Mouse (Mus musculus) kidney, embryonic 15.5 days (tissue): ENCODE measurements around the gene Znrd1as. TPM values are rescaled to one million over a fixed set of nuclear protein-coding genes. Genes with fewer than 3 reads are reported as not detected.

ENCODE experiments used
- ATAC-seq: fragments of 200-750 bp; cut with Nextera tagmentation; replicated peaks from 2 replicates; pipeline ENCODE4 v1.8.0; 2017; ENCODE audit warnings: moderate TSS enrichment; ENCODE audit not compliant: low FRiP score
- H3K27ac ChIP-seq: fragments of 300-500 bp; sonication (generic); 2 replicates; pipeline ENCODE4 v1.5.1; 2015; ENCODE audit warnings: mild to moderate bottlenecking, inconsistent platforms
- H3K27me3 ChIP-seq: fragments of 300-500 bp; sonication (generic); 2 replicates; pipeline ENCODE4 v1.6.1; 2015; ENCODE audit warnings: inconsistent platforms
- H3K36me3 ChIP-seq: fragments of 300-500 bp; sonication (generic); 2 replicates; pipeline ENCODE4 v1.6.1; 2015; ENCODE audit warnings: inconsistent platforms
- H3K4me1 ChIP-seq: fragments of 300-500 bp; sonication (generic); 2 replicates; pipeline ENCODE4 v1.6.1; 2015; ENCODE audit warnings: inconsistent platforms
- H3K4me2 ChIP-seq: fragments of 300-500 bp; sonication (generic); 2 replicates; pipeline ENCODE4 v1.6.1; 2015; ENCODE audit warnings: moderate library complexity, mild to moderate bottlenecking, inconsistent platforms
- H3K4me3 ChIP-seq: fragments of 300-500 bp; sonication (generic); replicated peaks from 2 replicates; pipeline ENCODE4 v1.5.1; 2015; ENCODE audit warnings: mild to moderate bottlenecking, inconsistent platforms
- H3K9ac ChIP-seq: fragments of 300-500 bp; sonication (generic); 2 replicates; pipeline ENCODE4 v1.6.1; 2015; ENCODE audit warnings: mild to moderate bottlenecking, inconsistent platforms
- H3K9me3 ChIP-seq: fragments of 300-500 bp; sonication (generic); replicated peaks from 2 replicates; pipeline ENCODE4 v1.6.1; 2016; ENCODE audit warnings: inconsistent platforms
- WGBS: fragments of 180-500 bp; shearing (Covaris S2); methylation state at CpG from one replicate; pipeline ENCODE4 v1.1.7; 2015; ENCODE audit warnings: mixed read lengths; 5-methylcytosine and 5-hydroxymethylcytosine counted together
- polyA plus RNA-seq: library from polyadenylated mRNA; unstranded; fragments of >200 nt; fragmentation: Nextera tagmentation; extraction: Ambion mirVana; gene quantifications from 2 replicates; pipeline ENCODE4 v1.2.1, GENCODE M21; 2015

Gene Znrd1as
- polyA plus RNA-seq, 1 experiment from 2014 or later = 6.6 TPM

DNA sequence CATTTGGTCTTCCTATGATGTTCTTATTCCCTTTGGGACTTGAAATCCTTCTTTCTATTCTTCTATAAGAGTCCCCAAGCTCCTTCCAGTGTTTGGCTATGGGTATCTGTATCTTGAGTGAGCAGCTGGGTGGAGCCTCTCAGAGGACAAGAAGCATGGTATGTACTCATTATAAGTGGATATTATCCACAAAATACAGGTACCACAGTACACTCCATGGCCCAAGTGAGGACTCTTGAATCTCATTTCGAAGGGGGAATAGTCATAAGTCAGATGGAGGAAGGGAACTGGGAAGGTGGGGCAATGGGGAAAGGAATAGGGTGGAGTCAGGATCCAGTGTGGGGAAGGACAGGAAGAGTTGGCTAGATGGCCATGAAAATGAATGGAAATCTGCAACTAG is 5.3 kb upstream of the Znrd1as start:
- Histone ChIP-seq H3K4me1 (peaks cover 19% of the 10 kb centered on the region), H3K27ac (no peak overlapping the region), H3K4me3 (no peak overlapping the region), H3K4me2 (no peak overlapping the region), H3K9ac (no peak overlapping the region), H3K36me3 (peaks cover 35% of the 10 kb centered on the region), H3K9me3 (no peaks in the 10 kb centered on the region), H3K27me3 (no peaks in the 10 kb centered on the region)
- no peak for ATAC-seq
- 85% methylated on average over 1 of the region's 1 CpGs for WGBS

DNA sequence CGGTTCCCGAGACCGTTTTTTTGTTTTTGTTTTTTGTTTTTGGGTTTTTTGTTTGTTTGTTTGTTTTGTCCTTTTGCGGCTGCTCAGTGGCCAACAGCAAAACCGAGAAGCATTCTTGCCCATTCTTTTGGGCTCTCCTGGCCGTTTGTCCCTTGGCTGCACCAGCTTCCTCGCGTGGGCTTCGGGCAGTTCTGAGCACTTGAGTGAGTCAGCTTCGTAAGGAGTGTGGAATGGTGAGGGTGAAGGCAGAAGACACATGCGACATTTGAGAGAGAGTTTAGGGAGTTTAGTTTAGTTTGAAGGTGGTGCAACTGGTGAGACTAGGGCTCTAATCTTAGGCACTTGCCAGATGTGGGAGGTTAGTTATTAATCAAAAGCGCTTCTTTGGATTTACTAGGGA is 492 bp downstream of the Znrd1as start:
- no peaks in the 10 kb centered on the region for H3K9me3 ChIP-seq
- H3K4me2 ChIP-seq = peak overlapping the region; percentile 78
- peak; percentile 24; the same call in 1 of the 2 replicates for ATAC-seq
- H3K9ac ChIP-seq = peak overlapping the region; percentile 74
- no peaks in the 10 kb centered on the region for H3K27me3 ChIP-seq
- H3K27ac ChIP-seq = peak overlapping the region; percentile 85
- WGBS = 9% methylated on average over 12 of the region's 12 CpGs
- peaks cover 15% of the 10 kb centered on the region for H3K4me1 ChIP-seq
- peaks cover 22% of the 10 kb centered on the region for H3K36me3 ChIP-seq
- peak overlapping the region; percentile 76 for H3K4me3 ChIP-seq

DNA sequence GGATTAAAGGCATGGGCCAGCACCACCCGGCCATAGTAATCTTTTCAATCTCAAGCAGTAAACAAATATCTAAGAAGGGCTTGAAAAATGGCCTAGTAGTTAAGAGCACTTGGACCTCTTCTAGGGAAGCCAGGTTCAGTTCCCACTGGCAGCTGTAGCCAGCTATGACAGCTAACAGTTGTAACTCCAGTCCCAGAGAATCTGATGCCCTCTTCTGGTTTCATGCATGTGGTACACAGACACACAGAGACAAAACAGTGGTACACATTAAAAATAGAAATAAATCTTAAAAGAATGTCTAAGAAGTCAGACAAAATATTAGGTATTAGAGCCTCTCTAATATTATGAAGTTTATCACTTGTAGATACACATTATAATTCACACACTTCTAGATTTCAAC is 2.7 kb downstream of the Znrd1as start:
- Histone ChIP-seq H3K27ac (no peak overlapping the region), H3K4me3 (no peak overlapping the region), H3K27me3 (no peaks in the 10 kb centered on the region), H3K36me3 (peaks cover 6% of the 10 kb centered on the region), H3K4me2 (no peak overlapping the region), H3K4me1 (peaks cover 15% of the 10 kb centered on the region), H3K9me3 (no peaks in the 10 kb centered on the region), H3K9ac (no peak overlapping the region)
- WGBS = 74% methylated on average over 1 of the region's 1 CpGs
- no peak for ATAC-seq

DNA sequence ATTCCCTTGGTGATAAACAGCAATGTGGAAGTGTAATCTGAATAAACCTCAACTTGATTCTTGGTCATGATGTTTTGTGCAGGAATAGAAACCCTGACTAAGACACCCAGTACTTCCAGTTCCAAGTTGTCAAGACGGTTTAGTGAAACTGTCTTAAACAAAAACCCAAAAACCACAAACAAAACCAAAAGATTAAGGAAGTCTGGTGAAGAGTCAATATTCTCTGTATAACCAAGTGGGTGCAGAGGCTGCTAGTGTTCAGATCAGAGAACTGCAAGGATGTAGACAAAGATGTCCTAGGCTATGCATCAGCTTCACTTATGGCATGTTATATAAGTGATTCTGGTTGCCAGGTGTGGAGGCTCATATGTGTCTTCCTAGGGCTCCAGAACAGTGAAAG is 8.5 kb downstream of the Znrd1as start:
- Histone ChIP-seq H3K27me3 (no peaks in the 10 kb centered on the region), H3K9me3 (no peaks in the 10 kb centered on the region), H3K9ac (no peak overlapping the region), H3K36me3 (no peaks in the 10 kb centered on the region), H3K4me1 (no peaks in the 10 kb centered on the region), H3K4me2 (no peak overlapping the region), H3K4me3 (no peak overlapping the region), H3K27ac (no peak overlapping the region)
- 85% methylated on average over 1 of the region's 1 CpGs for WGBS
- no peak for ATAC-seq

DNA sequence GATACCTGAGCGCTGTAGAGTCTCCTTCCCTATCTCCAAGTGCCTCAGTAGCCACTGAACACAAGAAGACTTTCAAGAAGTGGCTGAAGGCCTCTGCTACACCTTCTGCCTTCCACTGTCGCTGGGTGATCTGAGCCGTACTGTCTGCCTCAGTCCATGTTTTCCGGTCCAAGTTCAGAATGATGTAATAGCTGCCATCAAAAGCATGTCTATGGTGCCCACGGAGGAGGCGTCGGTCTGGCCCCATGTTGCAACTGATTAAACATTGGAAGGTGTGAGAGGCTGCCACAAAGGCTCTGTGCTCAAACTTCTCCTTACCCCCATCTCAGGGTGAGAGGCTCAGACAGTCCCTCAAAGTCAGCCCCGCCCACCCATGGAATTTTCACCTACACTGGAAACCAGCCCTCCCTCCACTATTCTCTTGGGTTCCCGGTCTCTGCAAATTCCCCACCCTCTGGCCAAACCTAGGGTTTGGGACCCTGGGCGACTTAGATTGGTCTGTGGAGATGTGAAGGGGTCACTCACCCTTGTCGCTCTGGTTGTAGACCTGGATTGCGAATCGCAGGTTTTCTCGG is 12.0 kb downstream of the Znrd1as start:
- Histone ChIP-seq H3K9ac (no peak overlapping the region), H3K4me2 (no peak overlapping the region), H3K36me3 (no peaks in the 10 kb centered on the region), H3K4me3 (no peak overlapping the region), H3K9me3 (no peaks in the 10 kb centered on the region), H3K4me1 (no peaks in the 10 kb centered on the region), H3K27ac (no peak overlapping the region), H3K27me3 (no peaks in the 10 kb centered on the region)
- 86% methylated on average over 14 of the region's 14 CpGs for WGBS
- no peak for ATAC-seq

DNA sequence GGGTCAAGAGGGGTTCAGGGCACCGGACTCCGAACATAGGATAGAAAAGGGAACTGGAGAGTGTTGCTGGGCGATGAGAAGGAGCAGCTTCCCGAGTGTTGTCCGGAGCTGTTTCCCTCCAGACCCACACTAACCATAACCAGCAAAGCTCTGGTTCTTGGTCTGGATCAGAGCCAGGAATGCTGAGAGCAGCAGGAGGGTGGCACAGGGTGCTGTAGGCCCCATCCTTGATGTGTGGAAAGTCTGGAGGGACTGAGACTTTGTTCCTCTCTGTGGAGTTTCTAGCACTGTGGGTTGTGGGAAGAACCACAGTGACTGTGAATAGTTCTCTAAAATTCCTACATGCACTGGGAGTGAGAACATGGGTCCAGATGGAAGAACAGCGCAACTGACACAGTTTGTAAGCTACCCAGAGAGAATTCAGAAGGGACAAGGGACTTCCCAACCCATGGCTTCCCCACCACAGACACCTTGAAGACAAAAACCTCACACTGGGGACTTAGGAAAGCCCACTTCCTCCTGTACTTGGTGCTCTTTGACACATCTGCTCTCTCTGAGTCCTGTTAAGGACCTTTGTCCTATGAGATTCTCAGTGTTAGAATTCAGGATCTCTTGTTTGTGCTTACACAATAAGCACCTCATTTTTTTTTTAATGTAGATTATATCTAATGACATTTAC is 12.9 kb downstream of the Znrd1as start:
- ATAC-seq = no peak
- no peak overlapping the region for H3K4me3 ChIP-seq
- 86% methylated on average over 6 of the region's 6 CpGs for WGBS
- H3K4me2 ChIP-seq = no peak overlapping the region
- H3K4me1 ChIP-seq = no peaks in the 10 kb centered on the region
- H3K27ac ChIP-seq = no peak overlapping the region
- H3K27me3 ChIP-seq = no peaks in the 10 kb centered on the region
- no peak overlapping the region for H3K9ac ChIP-seq
- H3K9me3 ChIP-seq = no peaks in the 10 kb centered on the region
- H3K36me3 ChIP-seq = no peaks in the 10 kb centered on the region

DNA sequence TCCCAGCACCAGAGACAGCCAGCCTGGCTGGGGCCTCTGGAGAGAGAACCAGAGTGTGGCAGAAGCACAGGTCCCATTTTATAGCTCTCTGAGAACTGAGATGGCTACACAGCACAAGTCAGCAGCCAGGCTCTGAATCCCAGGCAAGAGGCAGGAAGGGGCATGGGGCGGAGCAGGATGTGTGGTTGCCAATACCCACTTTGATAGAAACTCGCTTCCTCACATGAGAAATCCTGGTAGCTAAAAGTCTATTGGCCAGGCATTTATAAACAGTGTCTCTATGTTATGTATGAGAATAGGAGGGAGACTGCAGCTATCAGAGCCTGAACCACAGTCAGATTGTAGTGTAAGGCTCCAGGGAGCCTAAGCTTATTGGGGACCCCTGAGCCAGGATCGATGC is 14.4 kb downstream of the Znrd1as start:
- 81% methylated on average over 3 of the region's 3 CpGs for WGBS
- Histone ChIP-seq H3K4me2 (no peak overlapping the region), H3K36me3 (no peaks in the 10 kb centered on the region), H3K4me3 (no peak overlapping the region), H3K27me3 (no peaks in the 10 kb centered on the region), H3K27ac (no peak overlapping the region), H3K9me3 (no peaks in the 10 kb centered on the region), H3K4me1 (no peaks in the 10 kb centered on the region), H3K9ac (no peak overlapping the region)
- no peak for ATAC-seq

DNA sequence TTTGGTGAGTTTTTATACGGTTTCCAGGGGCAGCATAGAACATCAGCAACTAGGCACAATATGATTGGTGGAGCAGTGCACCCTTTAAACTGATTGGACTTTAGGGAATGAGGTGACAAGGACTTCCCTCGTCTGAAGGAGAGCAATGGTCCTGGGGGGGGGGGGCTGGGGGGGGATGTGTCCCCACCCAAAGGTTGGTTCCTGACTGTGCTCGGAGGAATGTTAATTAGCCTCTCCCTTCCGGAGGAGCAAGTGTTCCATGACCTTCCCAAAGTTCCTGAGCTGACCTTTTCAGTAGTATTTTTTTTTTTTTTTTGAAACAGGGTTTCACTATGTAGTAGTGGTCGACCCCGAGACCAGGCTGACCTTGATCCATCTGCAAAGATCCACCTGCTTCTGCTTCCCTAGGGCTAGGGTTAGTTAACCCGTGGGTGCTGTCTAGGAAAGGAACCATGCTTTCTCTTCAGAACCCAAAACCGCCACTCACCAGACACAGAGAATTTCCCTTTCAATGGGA is 14.9 kb downstream of the Znrd1as start:
- Histone ChIP-seq H3K27ac (no peak overlapping the region), H3K27me3 (no peaks in the 10 kb centered on the region), H3K4me1 (no peaks in the 10 kb centered on the region), H3K4me3 (no peak overlapping the region), H3K4me2 (no peak overlapping the region), H3K9me3 (no peaks in the 10 kb centered on the region), H3K9ac (no peak overlapping the region), H3K36me3 (no peaks in the 10 kb centered on the region)
- 57% methylated on average over 8 of the region's 8 CpGs for WGBS
- ATAC-seq = no peak

DNA sequence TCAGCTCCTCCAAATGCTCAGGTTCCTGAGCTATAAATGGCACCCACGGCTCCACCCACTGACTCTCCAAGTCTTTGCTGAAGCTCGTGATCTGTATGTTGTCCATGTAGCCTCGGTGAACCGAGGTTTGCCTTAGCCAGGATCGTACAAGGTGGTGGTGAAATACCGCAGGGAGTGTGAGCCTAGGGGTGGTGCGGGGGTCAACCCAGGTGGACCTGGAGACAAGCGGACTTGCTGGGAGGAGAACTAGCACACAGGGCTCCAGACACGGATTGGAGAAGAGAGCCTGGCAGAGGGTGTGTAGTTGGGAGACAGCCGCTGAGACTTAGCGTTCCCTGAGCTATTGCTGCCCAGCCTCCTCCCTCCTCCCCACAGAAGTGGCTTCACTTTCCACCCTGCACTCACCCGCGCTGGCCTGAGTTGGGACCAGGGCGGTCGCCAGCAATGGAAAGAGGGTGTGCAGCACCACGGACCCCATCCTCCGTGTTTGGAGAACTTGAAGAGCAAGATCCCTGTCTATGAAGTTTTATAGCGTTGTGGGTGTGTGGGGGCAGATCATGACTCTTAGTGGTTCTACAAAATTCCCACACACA is 22.9 kb downstream of the Znrd1as start, which contains the start of gene 2410137M14Rik:
Gene 2410137M14Rik, minus strand, starts transcription at position 17 of the 593 bp plus-strand sequence.
- H3K4me3 ChIP-seq = peak within 1 kb of the TSS; percentile 22
- H3K36me3 ChIP-seq = no peaks in the 10 kb centered on the region
- ATAC-seq = peak; percentile 54
- H3K27me3 ChIP-seq = peaks cover 4% of the 10 kb centered on the region
- H3K4me1 ChIP-seq = peaks cover 21% of the 10 kb centered on the region
- H3K9me3 ChIP-seq = no peaks in the 10 kb centered on the region
- H3K4me2 ChIP-seq = peak within 1 kb of the TSS; percentile 54
- H3K9ac ChIP-seq = no peak within 1 kb of the TSS
- no peak within 1 kb of the TSS for H3K27ac ChIP-seq
- WGBS = 8% methylated on average over 18 of the region's 18 CpGs

DNA sequence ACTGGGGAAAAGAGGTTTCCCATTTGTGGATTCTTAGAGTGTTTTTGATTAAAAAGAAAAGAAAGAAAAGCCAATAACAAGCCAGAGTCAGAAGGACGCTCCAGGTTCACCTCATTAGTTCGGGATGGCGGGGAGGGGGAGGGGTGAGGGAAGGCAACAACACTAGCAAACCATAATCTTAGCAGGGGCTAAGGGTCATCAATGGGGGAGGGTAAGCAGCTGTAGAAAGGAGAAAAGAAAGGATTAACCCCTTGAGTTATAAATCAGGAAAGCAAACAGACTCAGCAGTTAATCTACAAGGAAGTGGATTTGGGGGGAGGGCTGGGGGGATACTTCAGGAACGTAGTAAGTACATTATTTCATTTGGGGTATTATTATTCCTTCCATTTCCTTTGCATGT is 23.5 kb downstream of the Znrd1as start:
- ATAC-seq = no peak
- no peak overlapping the region for H3K9ac ChIP-seq
- H3K4me3 ChIP-seq = peak overlapping the region; percentile 22
- H3K27ac ChIP-seq = no peak overlapping the region
- peak overlapping the region; percentile 54 for H3K4me2 ChIP-seq
- peaks cover 4% of the 10 kb centered on the region for H3K27me3 ChIP-seq
- H3K4me1 ChIP-seq = peaks cover 21% of the 10 kb centered on the region
- 3% methylated on average over 4 of the region's 4 CpGs for WGBS
- H3K36me3 ChIP-seq = no peaks in the 10 kb centered on the region
- H3K9me3 ChIP-seq = no peaks in the 10 kb centered on the region

DNA sequence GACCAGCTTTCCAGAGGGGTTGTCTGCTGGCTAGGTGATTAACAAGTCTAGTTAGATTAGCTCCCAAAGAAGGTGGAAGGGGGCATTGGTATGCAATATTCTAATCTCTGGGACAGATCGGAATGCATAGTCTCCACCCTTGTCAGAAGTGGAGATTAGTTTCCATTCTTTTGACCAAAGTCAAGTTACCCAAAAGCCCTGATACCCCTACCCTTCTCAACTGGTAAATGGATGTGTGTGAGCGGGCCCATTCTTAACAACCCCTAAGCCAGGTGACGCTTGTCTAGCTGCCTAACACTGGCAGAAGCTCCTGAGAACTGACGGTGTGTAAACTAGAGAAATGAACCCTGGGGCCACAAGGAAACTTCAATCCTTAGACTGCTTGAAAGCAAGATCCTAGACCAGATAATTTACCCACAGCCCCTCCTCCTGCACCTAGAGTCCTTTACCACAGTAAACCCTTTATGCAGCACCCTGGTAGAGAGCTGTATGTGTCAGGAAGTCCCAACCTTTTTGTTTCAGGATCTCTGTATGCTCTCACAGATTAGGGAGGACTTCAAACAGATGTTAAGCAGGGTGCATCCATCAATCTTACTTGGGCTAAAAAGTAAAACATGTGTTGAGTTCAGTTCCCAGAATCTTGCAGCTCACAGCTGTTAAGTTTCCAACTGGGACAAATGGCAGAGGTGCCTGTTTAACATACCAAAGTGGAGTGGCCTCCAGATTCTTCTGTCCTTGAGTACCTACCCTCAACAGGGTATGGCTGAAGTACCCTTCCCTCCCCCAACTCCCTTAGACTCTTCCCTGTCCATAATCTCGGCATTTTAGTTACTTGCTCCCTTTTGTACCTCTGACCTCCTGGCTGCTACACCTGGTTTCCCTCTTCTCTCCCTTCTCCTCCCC is 24.1 kb downstream of the Znrd1as start:
- Histone ChIP-seq H3K9ac (no peak overlapping the region), H3K9me3 (no peaks in the 10 kb centered on the region), H3K27me3 (peaks cover 8% of the 10 kb centered on the region), H3K27ac (no peak overlapping the region), H3K4me3 (no peak overlapping the region), H3K4me2 (no peak overlapping the region), H3K4me1 (peaks cover 21% of the 10 kb centered on the region), H3K36me3 (no peaks in the 10 kb centered on the region)
- ATAC-seq = no peak; the same call in 1 of the 2 replicates
- 33% methylated on average over 5 of the region's 5 CpGs for WGBS
